8 mouse cellular contexts compared by ENCODE assay signal in the genomic region with DNA sequence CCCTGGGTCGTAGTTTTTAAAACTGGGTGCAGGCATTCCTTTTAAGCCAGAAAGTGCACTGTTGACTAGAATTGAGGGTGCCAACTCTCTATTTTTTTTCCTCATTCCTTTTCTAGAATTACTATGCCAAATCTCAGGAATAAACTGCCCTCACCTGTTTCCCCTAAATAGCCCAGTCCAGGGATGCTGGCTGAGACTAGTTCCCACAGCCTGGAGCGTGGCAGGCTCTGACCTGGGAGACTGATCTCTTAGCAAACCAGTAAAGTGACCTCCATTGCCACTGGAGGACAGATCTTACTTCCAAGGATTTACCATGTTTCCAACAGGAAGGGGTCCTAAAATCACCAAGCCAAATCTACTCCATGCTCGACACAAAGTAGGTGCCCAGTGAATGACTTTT. TPM values are rescaled to one million over a fixed set of nuclear protein-coding genes. Genes with fewer than 3 reads are reported as not detected.
DNase-seq lines count a peak whose midpoint lies in the region; ATAC-seq lines count a peak whose summit lies in the region.

No protein-coding gene starts in this region.

- H3K4me3 ChIP-seq in liver, embryonic 11.5 days (ENCODE audit: low read depth, low read length): peak overlapping the region; percentile 60
- H3K4me3 ChIP-seq in forebrain, embryonic 16.5 days (replicated peaks; ENCODE audit: low read length): peak overlapping the region; percentile 78; the same call in 1 of the 2 replicates
- H3K4me3 ChIP-seq in neural tube, embryonic 13.5 days: peak overlapping the region; percentile 69

- WGBS in liver, embryonic 11.5 days: 87% methylated on average over 3 of the region's 3 CpGs
- WGBS in forebrain, embryonic 16.5 days: 88% methylated on average over 3 of the region's 3 CpGs
- 93% methylated on average over 3 of the region's 3 CpGs for WGBS in neural tube, embryonic 13.5 days

- peaks cover 10% of the 10 kb centered on the region; the same call in 1 of the 2 replicates for H3K4me1 ChIP-seq in liver, embryonic 11.5 days (replicated peaks; ENCODE audit: control insufficient read depth, insufficient read depth, low read length)
- H3K4me1 ChIP-seq in forebrain, embryonic 16.5 days (replicated peaks; ENCODE audit: control insufficient read depth, insufficient read depth, low read length): peaks cover 14% of the 10 kb centered on the region
- peaks cover 17% of the 10 kb centered on the region for H3K4me1 ChIP-seq in neural tube, embryonic 13.5 days (replicated peaks)

- no peaks in the 10 kb centered on the region for H3K27me3 ChIP-seq in liver, embryonic 11.5 days (replicated peaks; ENCODE audit: control insufficient read depth, insufficient read depth, low read length)
- no peaks in the 10 kb centered on the region for H3K27me3 ChIP-seq in forebrain, embryonic 16.5 days (replicated peaks; ENCODE audit: control insufficient read depth, insufficient read depth, low read length)
- H3K27me3 ChIP-seq in neural tube, embryonic 13.5 days: no peaks in the 10 kb centered on the region

- H3K9me3 ChIP-seq in liver, embryonic 11.5 days (ENCODE audit: control insufficient read depth, low read length): no peaks in the 10 kb centered on the region
- no peaks in the 10 kb centered on the region for H3K9me3 ChIP-seq in forebrain, embryonic 16.5 days (ENCODE audit: control insufficient read depth, low read length)
- no peaks in the 10 kb centered on the region for H3K9me3 ChIP-seq in neural tube, embryonic 13.5 days

- H3K9ac ChIP-seq in liver, embryonic 11.5 days (ENCODE audit: low read depth, low read length): peak overlapping the region; percentile 70; the same call in 1 of the 2 replicates
- H3K9ac ChIP-seq in forebrain, embryonic 16.5 days (replicated peaks; ENCODE audit: low read depth, low read length): no peak overlapping the region
- H3K9ac ChIP-seq in neural tube, embryonic 13.5 days: peak overlapping the region; percentile 79; the same call in 1 of the 2 replicates

- DNase-seq in liver, embryonic 11.5 days (ENCODE audit: low spot score): no peak
- DNase-seq in liver: no peak
- DNase-seq in kidney, postnatal 25 days: peak; percentile 25 to 76
- no peak for DNase-seq in thymus, postnatal 10 days (ENCODE audit: low spot score in 2 of 2)
- DNase-seq in B cell, adult 2 months: no peak

- H3K27ac ChIP-seq in liver, embryonic 11.5 days (ENCODE audit: low read depth, low read length): no peak overlapping the region
- no peak overlapping the region for H3K27ac ChIP-seq in forebrain, embryonic 16.5 days (ENCODE audit: low read length)
- H3K27ac ChIP-seq in neural tube, embryonic 13.5 days (replicated peaks): no peak overlapping the region

- peaks cover 16% of the 10 kb centered on the region; the same call in 1 of the 2 replicates for H3K36me3 ChIP-seq in liver, embryonic 11.5 days (ENCODE audit: control insufficient read depth, insufficient read depth, low read length)
- H3K36me3 ChIP-seq in forebrain, embryonic 16.5 days (ENCODE audit: control insufficient read depth, insufficient read depth): peaks cover 12% of the 10 kb centered on the region; the same call in 1 of the 2 replicates
- H3K36me3 ChIP-seq in neural tube, embryonic 13.5 days: peaks cover 24% of the 10 kb centered on the region

- peak overlapping the region; percentile 77 for H3K4me2 ChIP-seq in liver, embryonic 11.5 days
- peak overlapping the region; percentile 79 for H3K4me2 ChIP-seq in forebrain, embryonic 16.5 days (ENCODE audit: low read length)
- peak overlapping the region; percentile 78 for H3K4me2 ChIP-seq in neural tube, embryonic 13.5 days

- no peak for ATAC-seq in liver, embryonic 11.5 days (replicated peaks; ENCODE audit: low FRiP score)
- no peak for ATAC-seq in forebrain, embryonic 16.5 days
- no peak for ATAC-seq in neural tube, embryonic 13.5 days (ENCODE audit: low read depth)
- ATAC-seq in activated CD4-positive, CD25-positive, alpha-beta regulatory T cell, adult 4 months: no peak

RNA-seq across cellular contexts. Expression of gene Atp6v1f, which starts 1.3 kb away (rescaled TPM):
- polyA plus RNA-seq in liver, embryonic 11.5 days (2014; fragmentation: Nextera tagmentation; extraction: Ambion mirVana): 223 and 247 TPM in 2 replicates
- polyA plus RNA-seq in forebrain, embryonic 16.5 days (2015; fragmentation: Nextera tagmentation; extraction: Ambion mirVana): 295 and 324 TPM in 2 replicates
- polyA plus RNA-seq in neural tube, embryonic 13.5 days (2015; fragmentation: Nextera tagmentation; extraction: Ambion mirVana): 271 and 332 TPM in 2 replicates
- 100 to 1,000 TPM; 373 to 399 TPM for polyA plus RNA-seq in activated CD4-positive, CD25-positive, alpha-beta regulatory T cell, adult 4 months (2017; shearing (Covaris generic))

RNA-seq across cellular contexts. Expression of gene Atp6v1fnb, which starts 2.4 kb away (rescaled TPM):
- 0.34 and 0.55 TPM in 2 replicates for polyA plus RNA-seq in liver, embryonic 11.5 days (2014; fragmentation: Nextera tagmentation; extraction: Ambion mirVana)
- not detected in 2 replicates for polyA plus RNA-seq in forebrain, embryonic 16.5 days (2015; fragmentation: Nextera tagmentation; extraction: Ambion mirVana)
- polyA plus RNA-seq in neural tube, embryonic 13.5 days (2015; fragmentation: Nextera tagmentation; extraction: Ambion mirVana): 0.79 TPM in 1 of 2 replicates, not detected in the other
- polyA plus RNA-seq in activated CD4-positive, CD25-positive, alpha-beta regulatory T cell, adult 4 months (2017; shearing (Covaris generic)): not detected

RNA-seq across cellular contexts. Expression of gene Flnc, which starts 35.8 kb away (rescaled TPM):
- polyA plus RNA-seq in liver, embryonic 11.5 days (2014; fragmentation: Nextera tagmentation; extraction: Ambion mirVana): 4.7 and 6.2 TPM in 2 replicates
- polyA plus RNA-seq in forebrain, embryonic 16.5 days (2015; fragmentation: Nextera tagmentation; extraction: Ambion mirVana): 2.0 and 2.7 TPM in 2 replicates
- polyA plus RNA-seq in neural tube, embryonic 13.5 days (2015; fragmentation: Nextera tagmentation; extraction: Ambion mirVana): 7.0 and 8.1 TPM in 2 replicates
- polyA plus RNA-seq in activated CD4-positive, CD25-positive, alpha-beta regulatory T cell, adult 4 months (2017; shearing (Covaris generic)): not detected

RNA-seq across cellular contexts. Expression of gene Kcp, which starts 38.9 kb away (rescaled TPM):
- polyA plus RNA-seq in liver, embryonic 11.5 days (2014; fragmentation: Nextera tagmentation; extraction: Ambion mirVana): 9.2 and 9.5 TPM in 2 replicates
- 15.4 and 17.1 TPM in 2 replicates for polyA plus RNA-seq in forebrain, embryonic 16.5 days (2015; fragmentation: Nextera tagmentation; extraction: Ambion mirVana)
- polyA plus RNA-seq in neural tube, embryonic 13.5 days (2015; fragmentation: Nextera tagmentation; extraction: Ambion mirVana): 20.1 and 24.6 TPM in 2 replicates
- under 1 TPM in 1 of 2 experiments, not detected in 1; 0.12 TPM for polyA plus RNA-seq in activated CD4-positive, CD25-positive, alpha-beta regulatory T cell, adult 4 months (2017; shearing (Covaris generic))

RNA-seq across cellular contexts. Expression of gene Irf5, which starts 57.6 kb away (rescaled TPM):
- polyA plus RNA-seq in liver, embryonic 11.5 days (2014; fragmentation: Nextera tagmentation; extraction: Ambion mirVana): 8.2 and 9.4 TPM in 2 replicates
- 1.5 and 2.2 TPM in 2 replicates for polyA plus RNA-seq in forebrain, embryonic 16.5 days (2015; fragmentation: Nextera tagmentation; extraction: Ambion mirVana)
- 3.0 and 3.3 TPM in 2 replicates for polyA plus RNA-seq in neural tube, embryonic 13.5 days (2015; fragmentation: Nextera tagmentation; extraction: Ambion mirVana)
- 10 to 100 TPM; 18.5 to 22.0 TPM for polyA plus RNA-seq in activated CD4-positive, CD25-positive, alpha-beta regulatory T cell, adult 4 months (2017; shearing (Covaris generic))

Comparison
In these comparisons a context has a peak if more than half of its experiments do, and no peak if none do; other contexts are left out.
1. DNase-seq: peak in kidney, postnatal 25 days (2 of 2); none in liver, embryonic 11.5 days (single experiment), liver (single experiment), thymus, postnatal 10 days (0 of 2) and B cell, adult 2 months (0 of 2).
2. Peak in every context shown above with its lines, with median percentiles within 50 percentile points of each other: H3K4me2 ChIP-seq and H3K4me3 ChIP-seq.